Mouse (Mus musculus) left cerebral cortex, postnatal 25 days (tissue): Measurements from ENCODE around the gene Serpinf2. TPM values are rescaled to one million over a fixed set of nuclear protein-coding genes. Genes with fewer than 3 reads are reported as not detected.

Experiments used
- DNase-seq, 2 experiments: peaks; one replicate each; pipeline ENCODE4 v3.0.0; 2022; ENCODE audit warnings: low spot score in 2 of 2, mixed read lengths in 1 of 2
- intact Hi-C: fragments of 180-260 bp; cut with DNase I; formaldehyde crosslinking; loops from one replicate; pipeline ENCODE4 v1.15.1; 2025
- total RNA-seq, 2 experiments: library from RNA; stranded (reverse); gene quantifications; 2 replicates each; pipeline ENCODE4 v1.2.3; 2021

The Serpinf2 gene
- not detected for total RNA-seq

DNA sequence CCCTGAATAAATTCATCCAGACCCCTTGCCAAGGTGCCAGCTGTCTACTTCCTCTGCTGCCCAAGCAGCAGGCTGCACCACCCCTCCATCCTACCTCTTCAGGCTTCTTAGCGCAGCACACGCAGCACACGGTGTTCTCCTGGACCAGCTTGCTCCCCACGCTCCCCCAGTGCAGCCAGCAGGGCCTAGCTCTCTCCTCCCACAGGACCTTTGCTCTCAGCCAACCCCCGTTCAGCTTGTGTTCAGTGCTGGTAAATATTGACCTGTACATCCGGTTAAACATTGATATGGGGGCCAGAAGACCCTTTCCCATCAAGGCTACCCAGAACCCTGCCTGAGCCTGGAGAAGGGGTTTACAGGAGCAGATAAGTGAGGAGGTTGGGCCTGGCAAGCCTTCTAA, at the start of gene Serpinf2:
TSS of gene Serpinf2 (minus strand) at position 229 of the 400 bp plus-strand sequence.
- DNase-seq: no peak
- intact Hi-C loops: no loop called here

DNA sequence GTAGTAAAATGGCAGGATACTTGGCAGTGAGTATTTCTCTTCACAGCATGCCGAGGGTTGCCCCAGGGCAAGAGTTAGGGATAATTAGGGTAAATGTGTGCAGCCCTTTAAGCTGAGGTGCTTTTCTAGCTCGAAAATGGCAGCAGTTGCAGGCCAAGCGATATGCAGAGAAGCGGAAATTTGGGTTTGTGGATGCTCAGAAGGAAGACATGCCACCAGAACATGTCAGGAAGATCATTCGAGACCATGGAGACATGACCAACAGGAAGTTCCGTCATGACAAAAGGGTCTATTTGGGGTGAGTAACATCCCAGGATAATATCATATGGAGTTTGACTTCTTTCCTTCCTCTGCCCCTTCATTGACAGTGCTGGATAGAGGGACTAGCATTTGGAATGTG, 48.1 kb upstream of the Serpinf2 start:
- no peak for DNase-seq
- intact Hi-C loops: no loop called here

DNA sequence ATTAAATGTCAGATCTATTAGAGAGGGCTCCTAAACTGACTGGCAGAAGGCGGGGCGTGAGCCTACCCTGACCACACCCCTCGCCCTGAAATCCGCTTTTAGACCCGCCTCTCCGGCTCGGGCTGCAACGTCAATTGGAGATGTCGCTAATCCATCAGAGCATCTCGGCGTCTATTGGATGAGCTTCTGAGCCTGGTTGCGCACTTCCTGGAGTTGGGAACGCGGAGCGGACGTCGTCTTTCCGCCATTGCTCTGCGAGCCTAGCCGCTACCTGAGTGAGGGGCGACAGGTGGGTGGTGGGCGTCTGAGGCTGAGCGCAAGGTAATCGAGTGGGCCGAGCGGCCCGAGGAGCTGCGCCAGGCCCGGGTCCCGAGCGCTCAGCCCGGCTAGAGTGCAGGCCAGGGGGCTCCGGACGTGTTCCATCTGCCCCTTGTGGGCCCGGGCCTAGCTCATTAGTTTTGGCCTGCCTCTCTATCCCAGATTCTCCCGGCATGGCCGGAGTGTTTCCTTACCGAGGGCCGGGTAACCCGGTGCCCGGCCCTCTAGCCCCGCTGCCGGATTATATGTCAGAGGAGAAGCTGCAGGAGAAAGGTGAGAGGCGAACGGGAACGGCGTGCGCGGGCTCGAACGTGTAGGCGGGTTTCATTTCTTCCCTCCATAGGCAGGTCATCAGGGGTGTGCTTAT, 47.4 kb upstream of the Serpinf2 start, which contains the start of gene Prpf8:
TSS of gene Prpf8 (plus strand) at position 216 of the 685 bp plus-strand sequence.
- peak; percentile 98 to 99 for DNase-seq
- intact Hi-C loops: no loop called here

DNA sequence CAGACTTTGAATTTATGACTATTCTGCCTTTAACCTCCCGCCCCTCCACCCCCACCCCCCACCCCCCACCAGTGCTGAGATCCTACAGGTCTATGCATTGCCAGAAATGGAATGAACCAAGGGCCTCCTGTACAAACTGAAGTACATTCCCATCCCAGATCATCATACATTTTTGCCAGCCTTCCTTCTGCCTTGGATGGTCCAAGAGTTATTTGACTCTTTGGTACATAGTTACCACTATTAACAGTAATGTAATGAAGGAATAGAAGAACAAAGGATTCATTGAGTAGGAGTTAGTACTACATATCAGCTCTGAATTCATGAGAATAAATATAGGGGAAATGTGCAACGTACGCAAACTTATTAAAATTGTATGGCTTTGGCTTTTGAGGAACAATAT, 46.8 kb upstream of the Serpinf2 start:
- intact Hi-C loops: no loop called here
- DNase-seq: no peak

DNA sequence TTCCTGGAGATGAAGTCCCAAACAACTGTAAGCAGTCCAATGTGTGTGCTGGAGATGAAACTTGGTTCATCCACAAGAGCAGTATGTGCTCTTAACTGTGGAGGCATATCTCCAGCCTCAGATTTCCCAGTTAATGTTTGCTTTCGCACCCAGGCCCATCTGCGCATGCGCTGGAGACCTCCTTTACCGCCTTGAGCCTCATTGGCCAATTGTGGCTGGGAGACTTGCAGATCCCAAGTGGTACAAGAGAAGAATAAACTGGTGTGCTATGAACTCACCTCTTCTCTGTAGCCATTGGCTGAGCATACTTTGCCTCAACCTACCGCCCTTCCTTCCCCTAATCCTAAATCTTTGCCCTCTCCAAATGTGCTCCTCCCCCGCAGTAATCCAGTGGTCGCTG, 34.0 kb upstream of the Serpinf2 start:
- intact Hi-C loops: no loop called here
- DNase-seq: no peak

DNA sequence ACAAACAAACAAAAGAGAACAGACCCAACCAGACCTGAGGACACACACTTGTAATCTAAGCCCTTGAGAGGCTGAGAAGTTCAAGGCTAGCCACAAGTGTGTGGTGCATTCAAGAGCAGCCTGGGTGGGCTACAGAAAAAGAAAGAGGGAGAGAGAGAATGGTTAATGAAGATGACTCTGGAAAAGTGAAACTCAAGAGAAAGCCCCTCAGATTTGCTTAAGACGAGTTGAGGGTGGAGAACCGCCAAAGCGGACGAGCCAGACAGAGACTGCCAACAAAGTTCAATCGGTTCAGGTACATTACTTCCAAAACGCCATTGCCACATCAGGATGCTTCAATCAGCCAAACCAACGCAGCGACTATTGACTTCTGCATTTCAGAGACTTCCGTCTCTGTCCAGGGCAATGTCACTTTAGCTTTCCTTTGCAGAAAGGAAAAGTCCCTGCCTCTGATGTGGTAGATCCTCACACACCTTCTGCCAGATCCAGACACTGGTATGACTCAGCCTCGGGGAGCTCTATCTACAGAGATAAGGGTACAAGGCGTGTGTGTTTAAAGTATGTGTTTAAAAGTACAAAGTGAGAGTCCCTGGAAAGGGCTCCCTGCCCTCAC, 33.2 kb upstream of the Serpinf2 start:
- no peak for DNase-seq
- intact Hi-C loops: no loop called here

DNA sequence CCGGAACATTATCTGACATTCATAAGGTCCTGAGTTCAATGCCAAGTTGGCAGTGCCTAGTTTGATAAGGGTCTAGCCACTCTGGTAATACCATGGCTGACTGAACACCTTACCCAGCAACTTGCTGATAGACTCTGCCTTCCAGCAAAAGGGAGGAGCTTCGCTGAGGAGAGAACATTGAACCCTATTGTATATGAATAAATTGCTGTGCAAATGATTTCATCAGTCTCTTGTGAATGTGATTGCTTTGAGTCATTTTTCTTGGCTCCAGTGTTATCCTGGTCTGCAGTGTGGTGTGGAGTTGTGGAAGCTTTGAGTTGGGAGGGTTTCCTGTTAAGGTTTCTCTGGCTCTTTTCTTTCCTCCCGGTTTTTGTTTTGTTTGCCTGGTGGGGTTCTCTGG, 31.3 kb upstream of the Serpinf2 start:
- intact Hi-C loops: no loop called here
- DNase-seq: no peak

DNA sequence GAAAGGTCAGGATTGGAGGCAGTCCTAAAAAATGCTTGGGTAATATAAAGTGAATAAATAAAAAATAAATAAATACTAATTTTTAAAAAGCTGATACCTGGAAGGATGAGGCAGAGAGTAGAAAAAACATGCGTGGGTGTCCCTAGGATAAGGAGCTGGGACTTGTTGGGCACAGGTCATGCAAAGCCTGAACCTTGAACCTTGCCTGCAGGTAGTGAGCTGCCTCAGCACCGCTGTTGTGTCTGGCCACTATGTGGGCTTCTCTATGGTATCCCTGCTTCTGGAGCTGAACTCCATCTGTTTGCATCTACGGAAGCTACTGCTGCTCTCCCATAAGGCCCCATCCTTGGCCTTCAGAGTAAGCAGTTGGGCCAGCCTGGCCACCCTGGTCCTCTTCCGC, 29.9 kb upstream of the Serpinf2 start:
- DNase-seq: no peak
- intact Hi-C loops: no loop called here

DNA sequence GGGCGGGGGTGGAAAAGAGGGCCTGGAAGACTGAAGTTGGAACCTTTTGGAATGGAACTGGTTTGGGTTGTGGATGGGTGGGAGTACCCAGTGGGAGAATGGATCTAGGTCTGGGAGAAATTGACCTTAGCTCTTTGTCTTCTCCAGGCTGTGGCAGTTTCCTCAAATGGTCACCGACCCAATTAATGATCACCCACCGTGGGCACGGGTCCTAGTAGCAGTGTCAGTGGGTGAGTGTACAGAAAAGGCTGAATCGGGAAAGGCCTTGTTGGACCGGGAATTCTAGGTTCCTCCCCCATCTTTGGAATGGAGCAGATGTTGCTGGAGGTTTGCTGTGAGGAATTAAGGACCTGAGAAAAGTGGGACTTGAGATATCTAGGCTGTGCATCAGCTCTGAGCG, 29.0 kb upstream of the Serpinf2 start:
- intact Hi-C loops: no loop called here
- DNase-seq: no peak

DNA sequence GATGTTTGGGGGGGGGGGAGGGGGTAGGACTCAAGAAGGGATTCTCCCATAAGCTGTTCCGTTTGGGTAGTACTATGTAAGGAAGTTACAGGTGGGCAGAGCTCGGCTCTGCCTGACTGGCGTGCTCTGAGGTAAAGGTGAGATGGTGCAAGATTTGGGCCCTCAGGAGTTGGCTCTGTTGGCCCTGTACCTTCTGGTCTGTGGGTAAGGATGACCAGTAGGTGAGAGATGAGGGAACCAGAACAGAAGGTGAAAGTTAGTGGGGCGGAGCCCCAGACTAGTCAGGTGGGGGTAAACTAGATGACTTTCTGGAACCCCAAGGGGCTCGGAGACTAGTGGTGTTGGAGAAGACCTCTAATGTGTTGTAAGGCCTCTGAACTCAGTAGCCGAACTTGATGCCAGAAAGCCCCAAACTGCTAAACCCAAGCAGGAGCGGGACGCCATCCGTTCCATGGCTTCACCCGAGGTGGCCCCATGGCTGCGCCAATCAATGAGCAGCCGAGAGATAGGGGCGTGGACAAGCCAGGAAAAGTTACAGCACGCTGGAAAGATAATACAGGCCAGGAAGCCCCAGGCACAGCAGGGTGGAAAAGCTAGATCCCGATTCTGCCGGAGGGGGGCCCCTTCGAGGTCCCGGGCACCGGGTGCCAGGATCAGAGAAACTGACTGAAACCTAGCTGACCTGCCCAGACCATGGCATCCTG, 28.3 kb upstream of the Serpinf2 start:
- no peak for DNase-seq
- intact Hi-C loops: no loop called here

DNA sequence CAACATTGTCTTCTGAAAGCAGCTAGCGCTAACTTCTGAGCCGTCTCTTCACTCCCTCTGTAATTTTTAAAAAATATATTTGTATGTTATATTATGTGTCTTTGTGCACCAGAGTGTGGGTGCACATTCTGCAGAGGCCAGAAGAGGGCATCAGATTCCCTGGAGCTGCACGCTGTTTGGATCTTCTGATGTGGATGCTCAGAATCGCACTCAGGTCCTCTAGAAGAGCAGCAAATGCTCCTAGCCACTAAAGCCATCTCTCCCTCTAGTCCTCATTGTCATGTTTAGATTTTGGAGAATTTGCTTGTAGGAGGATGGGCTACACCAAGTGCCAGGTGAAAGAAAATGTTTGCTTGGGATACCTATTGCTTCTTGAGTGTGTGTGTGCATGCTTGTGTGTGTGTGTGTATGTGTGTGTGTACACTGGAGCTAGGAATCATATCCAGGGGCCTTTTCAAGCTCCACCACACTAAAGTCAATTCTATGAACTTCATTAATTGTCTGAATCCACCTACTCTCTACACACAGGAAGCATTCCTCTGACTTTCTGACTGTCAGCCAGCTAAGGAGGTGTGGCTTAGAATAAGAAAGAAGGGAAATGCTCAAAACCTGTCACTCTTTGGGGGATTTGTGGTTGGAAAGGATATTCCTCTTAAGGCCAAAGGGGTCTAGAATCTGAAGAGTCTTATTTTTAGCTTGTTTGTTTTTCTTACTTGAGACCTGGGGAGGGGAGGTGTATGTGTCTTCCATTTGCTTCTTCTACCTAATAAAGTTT, 27.5 kb upstream of the Serpinf2 start:
- DNase-seq: no peak

DNA sequence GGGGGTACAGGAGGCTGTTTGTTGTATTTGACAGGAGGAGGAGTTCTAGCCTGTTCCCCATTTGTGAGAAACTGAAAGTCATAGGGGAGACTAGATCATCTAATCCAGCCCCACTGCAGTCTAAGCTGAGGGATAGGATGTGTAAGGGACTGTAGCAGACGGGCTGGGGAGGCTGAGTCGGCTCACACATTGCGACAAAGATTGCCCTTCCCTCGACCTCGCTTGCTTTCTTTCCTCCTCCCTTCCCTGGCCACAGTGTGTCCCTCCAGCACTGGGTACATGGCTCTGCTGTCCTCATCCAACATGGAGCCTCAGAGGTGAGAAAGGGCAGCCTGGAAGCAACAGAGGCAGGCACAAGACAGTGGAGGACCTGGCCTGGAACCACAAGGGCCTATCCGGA, 25.7 kb upstream of the Serpinf2 start:
- intact Hi-C loops: no loop called here
- no peak for DNase-seq

More for the DNA sequence above, 27.5 kb upstream of the Serpinf2 start:
- intact Hi-C loops: no loop called here

DNA sequence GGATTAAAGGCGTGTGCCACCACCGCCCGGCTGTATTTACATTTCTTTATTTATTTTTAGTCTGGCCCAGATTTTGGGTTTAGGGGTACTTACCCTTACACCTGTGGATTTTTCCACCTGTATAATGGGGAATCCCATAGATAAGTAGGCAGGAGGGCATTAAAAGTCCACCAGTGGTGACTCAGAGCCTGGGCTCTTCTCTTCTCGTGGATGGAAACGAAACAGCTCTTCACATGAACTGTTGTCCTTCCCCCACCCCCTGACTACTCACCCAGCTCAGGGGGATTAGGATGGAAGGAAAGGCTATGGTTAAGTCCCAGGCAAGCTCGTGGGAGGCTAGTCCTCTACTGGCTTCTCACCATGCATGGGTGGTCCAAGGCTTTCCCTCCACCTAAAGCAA, 25.0 kb upstream of the Serpinf2 start:
- intact Hi-C loops: loop anchor here (5.0 kb wide), 1 partner anchor 272 kb away; the partner anchor contains the start of genes Dph1 and Rtn4rl1
- no peak for DNase-seq

DNA sequence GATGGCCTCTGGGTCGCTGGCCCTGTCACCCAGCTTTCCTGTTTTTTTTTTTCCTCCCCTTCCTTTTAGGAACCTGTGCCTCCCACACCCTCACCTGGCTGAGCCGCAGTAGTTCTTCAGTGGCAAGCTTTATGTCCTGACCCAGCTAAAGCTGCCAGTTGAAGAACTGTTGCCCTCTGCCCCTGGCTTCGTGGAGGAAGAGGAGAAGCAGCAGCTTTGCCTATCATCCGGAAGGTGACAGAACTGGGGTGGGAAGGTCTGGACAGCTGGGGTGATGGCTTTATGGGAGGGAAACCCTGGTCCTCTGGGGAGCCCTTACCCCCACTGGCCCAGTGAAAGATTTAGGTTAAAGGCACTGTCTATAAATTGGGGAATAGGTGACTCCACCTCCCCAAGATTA, 24.2 kb upstream of the Serpinf2 start:
- intact Hi-C loops: loop anchor here (5.0 kb wide), 1 partner anchor 271 kb away; the partner anchor contains the start of genes Dph1 and Rtn4rl1
- DNase-seq: no peak

DNA sequence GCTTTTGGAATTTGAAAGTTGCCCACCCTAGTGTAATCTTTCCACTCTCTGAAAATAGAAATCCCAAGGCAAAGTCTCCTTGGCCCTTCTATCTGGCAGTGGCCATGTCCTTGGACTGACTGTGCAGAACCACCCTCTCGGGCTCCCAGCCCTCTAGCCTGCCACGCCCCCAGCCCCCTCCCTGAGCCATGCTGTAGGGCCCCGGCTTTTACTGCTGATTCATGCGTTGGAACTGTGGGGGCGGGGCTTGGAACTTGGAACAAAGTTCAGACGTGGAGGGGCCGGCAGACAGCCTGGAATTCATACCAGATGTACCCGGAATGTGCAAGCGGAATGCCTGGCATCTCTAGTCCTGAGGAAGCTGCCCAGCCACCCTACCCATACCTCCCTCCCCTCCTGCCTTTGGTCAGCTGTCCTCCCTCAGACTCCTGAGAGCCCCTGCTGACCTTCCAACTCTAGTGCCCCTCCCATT, 23.5 kb upstream of the Serpinf2 start:
- DNase-seq: peak; percentile 49 to 64
- intact Hi-C loops: loop anchor here (5.0 kb wide), 1 partner anchor 271 kb away; the partner anchor contains the start of genes Dph1 and Rtn4rl1

DNA sequence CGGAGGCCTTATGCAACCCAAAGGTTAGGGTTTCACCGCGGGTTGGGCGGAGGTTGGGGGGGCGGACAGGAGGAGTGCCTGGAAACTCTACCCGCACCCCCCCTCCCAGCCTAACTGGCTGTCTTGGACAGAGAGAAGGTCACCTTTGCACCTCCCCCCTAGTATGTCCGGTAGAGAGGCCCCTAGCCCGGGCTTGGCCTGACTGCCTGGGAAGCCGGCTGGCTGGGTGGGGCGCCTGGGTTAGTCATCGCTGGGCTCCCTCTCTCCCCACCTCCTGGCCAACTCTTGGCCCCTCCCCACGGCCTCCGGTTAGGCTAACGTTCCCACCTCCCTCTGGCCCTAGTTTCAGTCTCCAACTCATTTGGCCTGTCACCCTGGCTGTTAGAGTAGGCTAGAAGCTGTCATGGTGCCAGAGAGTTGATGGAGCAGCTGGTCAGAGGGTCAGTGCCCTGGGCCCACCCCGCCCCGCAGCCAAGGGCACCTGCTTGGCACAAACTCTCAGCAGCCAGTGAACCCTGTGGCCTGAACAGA, 22.9 kb upstream of the Serpinf2 start:
- intact Hi-C loops: loop anchor here (5.0 kb wide), 1 partner anchor 270 kb away; the partner anchor contains the start of genes Dph1 and Rtn4rl1
- peak in 1 of 2 experiments; percentile 43 for DNase-seq

DNA sequence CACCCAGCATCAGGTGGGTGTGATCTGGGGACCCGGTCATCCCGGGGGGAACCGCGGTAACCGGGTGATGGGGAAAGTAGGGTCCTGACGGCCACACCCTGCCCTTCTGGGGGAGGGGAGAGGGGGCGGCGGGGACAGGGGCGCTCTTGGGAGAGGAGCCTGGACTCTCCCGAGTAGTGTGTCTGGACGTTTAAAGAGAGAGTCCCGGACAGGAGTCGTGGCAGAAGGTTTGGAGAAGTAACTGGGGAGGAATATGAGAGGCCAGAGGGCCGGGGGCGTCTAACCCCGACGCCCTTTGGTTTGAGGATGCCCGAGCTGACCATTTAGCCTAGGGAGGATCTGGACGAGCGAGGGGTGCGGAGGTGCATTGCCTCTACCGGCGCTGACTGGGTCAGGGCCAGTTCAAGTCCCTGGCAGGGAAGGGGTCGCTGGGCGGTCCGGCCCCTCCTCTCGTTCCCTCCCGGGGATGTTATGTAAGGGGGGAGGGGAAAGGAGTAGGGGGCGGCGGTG, 22.4 kb upstream of the Serpinf2 start:
- intact Hi-C loops: loop anchor here (2.0 to 5.0 kb wide), 2 partner anchors 269 to 289 kb away; partner anchors contain the start of genes Dph1 and Rtn4rl1
- no peak for DNase-seq

DNA sequence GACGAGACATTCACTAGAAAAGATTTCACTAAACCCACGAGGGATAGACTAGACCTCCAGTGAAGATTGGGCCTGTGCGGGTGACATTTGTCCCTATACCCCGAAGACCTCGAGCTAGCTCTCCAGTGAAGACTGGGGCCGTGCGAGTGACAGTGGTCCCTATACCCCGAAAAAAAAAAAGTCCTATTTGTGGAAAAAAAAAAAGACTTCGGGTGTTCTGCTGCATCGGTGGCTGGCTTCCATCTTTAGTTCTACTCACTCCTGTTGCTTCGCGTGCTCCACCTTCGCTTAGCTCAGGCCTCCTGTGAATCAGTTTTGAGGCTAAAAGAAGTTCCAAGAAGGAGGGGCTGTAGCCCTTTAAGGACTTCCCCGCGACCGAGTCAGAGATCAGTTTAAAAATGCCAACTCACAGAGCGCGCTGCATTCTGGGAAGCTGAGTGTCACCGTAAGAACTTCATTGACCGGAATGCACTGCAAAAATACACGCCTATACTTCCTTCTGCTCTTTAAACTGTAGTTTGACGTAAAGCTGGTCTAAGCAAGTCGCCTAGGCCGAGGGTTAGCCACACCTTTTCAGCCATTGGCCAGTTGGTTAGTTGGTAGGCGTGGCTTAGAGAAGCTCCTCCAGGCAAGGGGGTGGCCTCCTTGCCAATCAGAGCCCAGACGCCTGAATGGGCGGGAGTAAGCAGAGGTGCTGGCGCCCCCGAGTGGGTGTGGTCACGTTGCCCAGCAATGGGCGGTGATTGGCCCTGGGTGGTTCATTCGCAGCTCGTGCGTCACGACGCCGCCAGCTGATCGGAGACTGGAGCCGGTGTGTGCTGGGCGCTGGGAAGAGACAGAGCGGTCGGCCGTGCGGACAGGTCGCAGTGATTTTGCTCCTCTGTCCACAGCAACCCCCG, 21.7 kb upstream of the Serpinf2 start, which contains the start of gene Tlcd2:
TSS of gene Tlcd2 (plus strand) at position 872 of the 899 bp plus-strand sequence.
- intact Hi-C loops: loop anchor here (2.0 to 5.0 kb wide), 2 partner anchors 269 to 288 kb away; partner anchors contain the start of genes Dph1 and Rtn4rl1
- DNase-seq: peak; percentile 99 to 100
